Mouse (Mus musculus) right cerebral cortex, adult 18-20 months (tissue): ENCODE measurements around the gene Coq2.

Experiments
- DNase-seq: peaks from one replicate; pipeline ENCODE4 v3.0.0; 2022; ENCODE audit warnings: mixed read lengths

Coq2 gene

GRCm38 (mm10) chr5:100656352-100656751, 18.6 kb downstream of the Coq2 start:
- DNase-seq: no peak

- no peak for DNase-seq
These were observed 22.6 kb downstream of the Coq2 start for GRCm38 (mm10) chr5:100652327-100652726.

GRCm38 (mm10) chr5:100651486-100651885, 23.5 kb downstream of the Coq2 start:
- no peak for DNase-seq

- DNase-seq: no peak
These were observed 24.0 kb downstream of the Coq2 start for GRCm38 (mm10) chr5:100650969-100651368.

- DNase-seq: no peak
These were observed 26.4 kb downstream of the Coq2 start for GRCm38 (mm10) chr5:100648546-100648945.

GRCm38 (mm10) chr5:100648046-100648445, 26.9 kb downstream of the Coq2 start:
- no peak for DNase-seq

GRCm38 (mm10) chr5:100646558-100646957, 28.4 kb downstream of the Coq2 start:
- no peak for DNase-seq

- no peak for DNase-seq
These were observed 30.9 kb downstream of the Coq2 start for GRCm38 (mm10) chr5:100643991-100644535.

- peak; percentile 45 for DNase-seq
These were observed 31.5 kb downstream of the Coq2 start for GRCm38 (mm10) chr5:100643253-100643990.

GRCm38 (mm10) chr5:100642316-100642715, 32.6 kb downstream of the Coq2 start:
- no peak for DNase-seq

- DNase-seq: no peak
These were observed 36.5 kb downstream of the Coq2 start for GRCm38 (mm10) chr5:100638483-100638882.

- DNase-seq: peak; percentile 21
These were observed 38.0 kb downstream of the Coq2 start for GRCm38 (mm10) chr5:100636794-100637544.

- no peak for DNase-seq
These were observed 39.0 kb downstream of the Coq2 start for GRCm38 (mm10) chr5:100635908-100636307.

GRCm38 (mm10) chr5:100634885-100635478, 40.0 kb downstream of the Coq2 start:
- no peak for DNase-seq

- DNase-seq: no peak
These were observed 42.3 kb downstream of the Coq2 start for GRCm38 (mm10) chr5:100632540-100633129.

GRCm38 (mm10) chr5:100628807-100629206, 46.1 kb downstream of the Coq2 start:
- DNase-seq: no peak

GRCm38 (mm10) chr5:100626526-100626925, 48.4 kb downstream of the Coq2 start:
- no peak for DNase-seq

GRCm38 (mm10) chr5:100624743-100625360, 50.1 kb downstream of the Coq2 start:
- DNase-seq: no peak

GRCm38 (mm10) chr5:100622509-100623163, 52.3 kb downstream of the Coq2 start:
- no peak for DNase-seq

- no peak for DNase-seq
These were observed 52.9 kb downstream of the Coq2 start for GRCm38 (mm10) chr5:100621876-100622508.

GRCm38 (mm10) chr5:100620952-100621351, 54.0 kb downstream of the Coq2 start:
- no peak for DNase-seq
